Mouse (Mus musculus): ENCODE measurements around the gene Vmn1r3.
"Not testable (repeated sequence)": the region's sequence is repeated elsewhere in the genome, so short reads cannot be mapped to it uniquely, and the experiment has no call there.

Gene Vmn1r3

GRCm38 (mm10) chr4:3185258-3185657 is at the start of gene Vmn1r3:
Gene Vmn1r3 (minus strand): TSS chr4:3185358.
- not testable (repeated sequence) for DNase-seq (ENCODE audit: low spot score in 2 of 2)

- DNase-seq (ENCODE audit: low spot score in 2 of 2) = no peak
Measured at GRCm38 (mm10) chr4:3232053-3232452, 46.9 kb upstream of the Vmn1r3 start.

- no peak for DNase-seq (ENCODE audit: low spot score in 2 of 2)
Measured at GRCm38 (mm10) chr4:3230908-3231684, 45.9 kb upstream of the Vmn1r3 start.

GRCm38 (mm10) chr4:3229532-3229931 is 44.4 kb upstream of the Vmn1r3 start:
- DNase-seq (ENCODE audit: low spot score in 2 of 2) = no peak

GRCm38 (mm10) chr4:3228476-3228875 is 43.3 kb upstream of the Vmn1r3 start:
- DNase-seq (ENCODE audit: low spot score in 2 of 2) = no peak

- no peak for DNase-seq (ENCODE audit: low spot score in 2 of 2)
Measured at GRCm38 (mm10) chr4:3227751-3228150, 42.6 kb upstream of the Vmn1r3 start.

GRCm38 (mm10) chr4:3226488-3226887 is 41.3 kb upstream of the Vmn1r3 start:
- no peak for DNase-seq (ENCODE audit: low spot score in 2 of 2)

- not testable (repeated sequence) for DNase-seq (ENCODE audit: low spot score in 2 of 2)
Measured at GRCm38 (mm10) chr4:3225416-3225815, 40.3 kb upstream of the Vmn1r3 start.

GRCm38 (mm10) chr4:3224848-3225247 is 39.7 kb upstream of the Vmn1r3 start:
- DNase-seq (ENCODE audit: low spot score in 2 of 2) = not testable (repeated sequence)

- DNase-seq (ENCODE audit: low spot score in 2 of 2) = not testable (repeated sequence)
Measured at GRCm38 (mm10) chr4:3223483-3224209, 38.5 kb upstream of the Vmn1r3 start.

GRCm38 (mm10) chr4:3216382-3216781 is 31.2 kb upstream of the Vmn1r3 start:
- not testable (repeated sequence) for DNase-seq (ENCODE audit: low spot score in 2 of 2)

- not testable (repeated sequence) for DNase-seq (ENCODE audit: low spot score in 2 of 2)
Measured at GRCm38 (mm10) chr4:3213349-3213748, 28.2 kb upstream of the Vmn1r3 start.

GRCm38 (mm10) chr4:3209643-3210217 is 24.6 kb upstream of the Vmn1r3 start:
- not testable (repeated sequence) for DNase-seq (ENCODE audit: low spot score in 2 of 2)

GRCm38 (mm10) chr4:3176746-3177490 is 8.2 kb downstream of the Vmn1r3 start:
- DNase-seq (ENCODE audit: low spot score in 2 of 2) = not testable (repeated sequence)

GRCm38 (mm10) chr4:3176195-3176594 is 9.0 kb downstream of the Vmn1r3 start:
- DNase-seq (ENCODE audit: low spot score in 2 of 2) = not testable (repeated sequence)

GRCm38 (mm10) chr4:3175756-3176155 is 9.4 kb downstream of the Vmn1r3 start:
- DNase-seq (ENCODE audit: low spot score in 2 of 2) = not testable (repeated sequence)

GRCm38 (mm10) chr4:3174586-3174985 is 10.6 kb downstream of the Vmn1r3 start:
- DNase-seq (ENCODE audit: low spot score in 2 of 2) = not testable (repeated sequence)

GRCm38 (mm10) chr4:3167020-3167419 is 18.1 kb downstream of the Vmn1r3 start, which contains the start of gene Vmn1r2:
Gene Vmn1r2 (plus strand): TSS chr4:3167320.
- DNase-seq (ENCODE audit: low spot score in 2 of 2) = not testable (repeated sequence)

- DNase-seq (ENCODE audit: low spot score in 2 of 2) = no peak
Measured at GRCm38 (mm10) chr4:3165046-3165445, 20.1 kb downstream of the Vmn1r3 start.

- not testable (repeated sequence) for DNase-seq (ENCODE audit: low spot score in 2 of 2)
Measured at GRCm38 (mm10) chr4:3164429-3164828, 20.7 kb downstream of the Vmn1r3 start.

GRCm38 (mm10) chr4:3153320-3153719 is 31.8 kb downstream of the Vmn1r3 start:
- DNase-seq (ENCODE audit: low spot score in 2 of 2) = not testable (repeated sequence)

- not testable (repeated sequence) for DNase-seq (ENCODE audit: low spot score in 2 of 2)
Measured at GRCm38 (mm10) chr4:3147926-3148325, 37.2 kb downstream of the Vmn1r3 start.
